Mouse (Mus musculus) myocyte (in vitro differentiated cells): ENCODE measurements around the gene Ugt1a7c. TPM values are rescaled to one million over a fixed set of nuclear protein-coding genes. Genes with fewer than 3 reads are reported as not detected.

Source experiments
- H3K27me3 ChIP-seq: one replicate; pipeline ENCODE4 v1.6.1; 2011; ENCODE audit not compliant: control insufficient read depth, insufficient read depth, insufficient read length
- H3K36me3 ChIP-seq: one replicate; pipeline ENCODE4 v1.6.1; 2011; ENCODE audit not compliant: control insufficient read depth, insufficient read depth
- H3K4me2 ChIP-seq: one replicate; pipeline ENCODE4 v1.6.1; 2011; ENCODE audit warnings: low read depth, control low read depth
- H3K4me3 ChIP-seq: one replicate; pipeline ENCODE4 v1.5.1; 2011; ENCODE audit warnings: mild to moderate bottlenecking, control low read depth, moderate library complexity
- H3K79me2 ChIP-seq: one replicate; pipeline ENCODE4 v1.6.1; 2011; ENCODE audit not compliant: control insufficient read depth, insufficient read depth
- H3ac ChIP-seq: one replicate; pipeline ENCODE4 v1.6.1; 2011; ENCODE audit not compliant: control insufficient read depth, insufficient read length
- CEBPB ChIP-seq: IDR thresholded peaks from 2 replicates; pipeline ENCODE4 v1.6.1; 2011; ENCODE audit warnings: mild to moderate bottlenecking, moderate library complexity; ENCODE audit not compliant: poor library complexity, insufficient read depth, severe bottlenecking
- E2F4 ChIP-seq: IDR thresholded peaks from one replicate; pipeline ENCODE4 v1.6.1; 2011; ENCODE audit warnings: mild to moderate bottlenecking, control low read depth, moderate library complexity; ENCODE audit not compliant: insufficient read depth
- MAX ChIP-seq: IDR thresholded peaks from one replicate; pipeline ENCODE4 v1.6.1; 2011; ENCODE audit warnings: low read depth, mild to moderate bottlenecking, control low read depth
- MYOD1 ChIP-seq, 3 experiments: IDR thresholded peaks; one replicate each; pipeline ENCODE4 v1.6.1; 2011; ENCODE audit warnings: control low read depth in 2 of 3, low read depth in 2 of 3, mild to moderate bottlenecking in 2 of 3, moderate library complexity in 1 of 3; ENCODE audit not compliant: insufficient read length in 2 of 3, control insufficient read depth in 1 of 3
- MYOG ChIP-seq, 3 experiments: IDR thresholded peaks; one replicate each; pipeline ENCODE4 v1.6.1; 2011; ENCODE audit warnings: control low read depth in 2 of 3, low read depth in 2 of 3, mild to moderate bottlenecking in 2 of 3; ENCODE audit not compliant: insufficient read length in 2 of 3, control insufficient read depth in 1 of 3, insufficient read depth in 1 of 3
- POLR2A ChIP-seq: IDR thresholded peaks from one replicate; pipeline ENCODE4 v1.6.1; 2011; ENCODE audit warnings: low read depth, mild to moderate bottlenecking, control low read depth, moderate library complexity; ENCODE audit not compliant: insufficient read length
- POLR2AphosphoS2 ChIP-seq: IDR thresholded peaks from one replicate; pipeline ENCODE4 v1.6.1; 2011; ENCODE audit warnings: low read depth, control low read depth; ENCODE audit not compliant: insufficient read length
- REST ChIP-seq: IDR thresholded peaks from one replicate; pipeline ENCODE4 v1.6.1; 2011; ENCODE audit warnings: mild to moderate bottlenecking, control low read depth, moderate library complexity; ENCODE audit not compliant: insufficient read depth, insufficient read length
- SRF ChIP-seq: IDR thresholded peaks from one replicate; pipeline ENCODE4 v1.6.1; 2011; ENCODE audit warnings: low read depth; ENCODE audit not compliant: control insufficient read depth, insufficient read length
- TCF12 ChIP-seq: IDR thresholded peaks from one replicate; pipeline ENCODE4 v1.6.1; 2011; ENCODE audit warnings: mild to moderate bottlenecking, control low read depth; ENCODE audit not compliant: poor library complexity, insufficient read depth, severe bottlenecking
- TCF3 ChIP-seq: IDR thresholded peaks from one replicate; pipeline ENCODE4 v1.6.1; 2011; ENCODE audit warnings: low read depth, control low read depth; ENCODE audit not compliant: insufficient read length
- USF1 ChIP-seq: IDR thresholded peaks from one replicate; pipeline ENCODE4 v1.6.1; 2011; ENCODE audit warnings: low read depth, mild to moderate bottlenecking, control low read depth, moderate library complexity
- polyA plus RNA-seq: library from polyadenylated mRNA; unstranded; fragments of >200 nt; fragmentation: generic; extraction: Trizol; gene quantifications from one replicate; pipeline ENCODE4 v1.2.1, GENCODE M21; 2012; ENCODE audit warnings: missing spikeins

Ugt1a7c gene
- polyA plus RNA-seq, 1 experiment, result 0.18 TPM

DNA sequence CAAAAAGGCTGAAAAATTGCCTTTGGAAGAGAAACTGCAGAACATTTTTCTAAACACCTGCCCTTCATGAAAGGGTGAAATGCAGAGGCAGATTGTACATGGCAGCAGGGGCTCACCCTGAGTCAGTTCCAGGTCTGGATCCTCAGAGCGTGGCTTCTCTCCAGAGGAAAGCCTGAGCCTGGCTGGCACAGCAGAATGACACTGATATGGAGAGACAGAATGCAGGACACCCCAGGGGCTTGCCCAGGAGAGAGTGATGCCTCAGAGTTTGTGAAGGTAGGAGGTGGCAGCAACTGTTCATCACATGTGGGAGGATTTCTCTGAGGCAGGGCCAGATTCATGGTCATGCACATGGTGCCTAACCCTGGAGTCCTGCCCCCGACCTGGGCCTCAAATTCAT lies 105.1 kb downstream of the Ugt1a7c start:
- no peaks in the 10 kb centered on the region for H3K36me3 ChIP-seq

DNA sequence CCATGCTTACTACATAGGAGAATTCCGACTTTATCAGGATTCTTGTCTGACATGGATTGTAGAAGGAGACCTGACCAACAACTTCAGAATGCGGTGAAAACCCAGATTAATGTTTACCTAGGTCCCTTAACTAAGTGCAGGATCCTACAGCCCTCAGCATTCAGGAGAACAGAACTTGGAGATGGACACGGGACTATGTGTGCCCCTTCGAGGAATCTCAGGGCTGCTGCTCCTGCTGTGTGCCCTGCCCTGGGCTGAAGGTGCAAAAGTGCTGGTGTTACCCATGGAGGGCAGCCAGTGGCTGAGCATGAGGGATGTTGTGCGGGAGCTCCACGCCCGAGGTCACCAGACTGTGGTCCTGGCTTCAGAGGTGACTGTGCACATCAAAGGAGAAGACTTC lies 105.6 kb downstream of the Ugt1a7c start, which contains the start of gene Ugt1a2:
Gene Ugt1a2 (plus strand): TSS at position 146 of the 400 bp plus-strand sequence.
- no peaks in the 10 kb centered on the region for H3K36me3 ChIP-seq
- H3K27me3 ChIP-seq, result peaks cover 22% of the 10 kb centered on the region
- no peaks in the 10 kb centered on the region for H3K79me2 ChIP-seq
- TF ChIP-seq CEBPB (no peak), MYOD1 (IDR thresholded peaks at IDR 0.05; ENCODE audit: control insufficient read depth in 1 of 3, insufficient read length in 2 of 3, low read depth in 2 of 3) (no peak), REST (no peak), TCF3 (no peak), SRF (no peak), USF1 (no peak), POLR2AphosphoS2 (no peak), MAX (no peak), MYOG (IDR thresholded peaks at IDR 0.05; ENCODE audit: control insufficient read depth in 1 of 3, insufficient read depth in 1 of 3, insufficient read length in 2 of 3, low read depth in 2 of 3) (no peak), E2F4 (no peak), TCF12 (no peak), POLR2A (no peak)
- no peak within 1 kb of the TSS for H3K4me3 ChIP-seq
- H3ac ChIP-seq, result no peak within 1 kb of the TSS
- H3K4me2 ChIP-seq, result no peak within 1 kb of the TSS

More for the DNA sequence above, 105.1 kb downstream of the Ugt1a7c start:
- H3ac ChIP-seq, result no peak overlapping the region
- no peak overlapping the region for H3K4me2 ChIP-seq
- H3K27me3 ChIP-seq, result peaks cover 18% of the 10 kb centered on the region
- no peak for TF ChIP-seq MYOG (IDR thresholded peaks at IDR 0.05; ENCODE audit: control insufficient read depth in 1 of 3, insufficient read depth in 1 of 3, insufficient read length in 2 of 3, low read depth in 2 of 3)
- no peak for TF ChIP-seq POLR2A
- no peak for TF ChIP-seq MYOD1 (IDR thresholded peaks at IDR 0.05; ENCODE audit: control insufficient read depth in 1 of 3, insufficient read length in 2 of 3, low read depth in 2 of 3)
- no peak for TF ChIP-seq CEBPB
- TF ChIP-seq REST, result no peak
- no peak for TF ChIP-seq POLR2AphosphoS2
- TF ChIP-seq TCF12, result no peak
- no peak for TF ChIP-seq USF1
- TF ChIP-seq TCF3, result no peak
- no peak for TF ChIP-seq SRF
- TF ChIP-seq MAX, result no peak
- TF ChIP-seq E2F4, result no peak
- H3K4me3 ChIP-seq, result no peak overlapping the region
- no peaks in the 10 kb centered on the region for H3K79me2 ChIP-seq

DNA sequence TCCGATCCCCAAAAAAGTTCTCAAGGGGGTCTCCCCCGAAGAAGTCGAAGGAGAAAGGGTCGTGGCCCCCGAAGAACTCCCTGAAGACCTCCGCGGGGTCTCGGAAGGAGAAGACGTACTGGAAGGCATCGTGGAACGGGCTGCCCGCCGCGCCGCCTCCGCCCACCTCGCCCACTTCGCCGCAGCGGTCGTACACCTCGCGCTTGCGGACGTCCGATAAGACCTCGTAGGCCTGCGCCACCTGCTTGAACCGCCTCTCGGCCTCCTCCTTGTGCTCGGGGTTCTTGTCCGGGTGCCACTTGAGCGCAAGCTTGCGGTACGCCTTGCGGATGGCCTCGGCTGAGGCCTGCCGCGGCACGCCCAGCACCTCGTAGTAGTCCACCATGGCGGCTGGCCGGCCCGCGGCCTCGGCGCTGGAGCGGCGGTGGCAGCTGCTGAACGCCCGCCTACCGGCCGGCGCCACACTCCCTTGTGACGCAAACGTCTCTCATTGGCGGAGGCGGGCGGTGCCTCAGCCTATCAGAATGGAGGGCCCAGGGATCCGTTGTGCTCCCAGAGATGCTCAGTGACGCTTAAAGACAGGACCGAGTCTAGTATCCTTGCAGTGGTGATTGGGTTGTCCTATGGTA lies 110.5 kb downstream of the Ugt1a7c start, which contains the start of gene Dnajb3:
Gene Dnajb3 (minus strand): TSS at position 489 of the 629 bp plus-strand sequence.
- Histone ChIP-seq H3K4me3 (no peak within 1 kb of the TSS), H3K4me2 (no peak within 1 kb of the TSS), H3K79me2 (no peaks in the 10 kb centered on the region), H3ac (no peak within 1 kb of the TSS), H3K36me3 (no peaks in the 10 kb centered on the region), H3K27me3 (peaks cover 11% of the 10 kb centered on the region)
- TF ChIP-seq TCF3, result no peak
- no peak for TF ChIP-seq USF1
- TF ChIP-seq REST, result no peak
- no peak for TF ChIP-seq MYOG (IDR thresholded peaks at IDR 0.05; ENCODE audit: control insufficient read depth in 1 of 3, insufficient read depth in 1 of 3, insufficient read length in 2 of 3, low read depth in 2 of 3)
- TF ChIP-seq MAX, result no peak
- TF ChIP-seq MYOD1 (IDR thresholded peaks at IDR 0.05; ENCODE audit: control insufficient read depth in 1 of 3, insufficient read length in 2 of 3, low read depth in 2 of 3), result no peak
- no peak for TF ChIP-seq CEBPB
- no peak for TF ChIP-seq E2F4
- no peak for TF ChIP-seq SRF
- TF ChIP-seq TCF12, result no peak

DNA sequence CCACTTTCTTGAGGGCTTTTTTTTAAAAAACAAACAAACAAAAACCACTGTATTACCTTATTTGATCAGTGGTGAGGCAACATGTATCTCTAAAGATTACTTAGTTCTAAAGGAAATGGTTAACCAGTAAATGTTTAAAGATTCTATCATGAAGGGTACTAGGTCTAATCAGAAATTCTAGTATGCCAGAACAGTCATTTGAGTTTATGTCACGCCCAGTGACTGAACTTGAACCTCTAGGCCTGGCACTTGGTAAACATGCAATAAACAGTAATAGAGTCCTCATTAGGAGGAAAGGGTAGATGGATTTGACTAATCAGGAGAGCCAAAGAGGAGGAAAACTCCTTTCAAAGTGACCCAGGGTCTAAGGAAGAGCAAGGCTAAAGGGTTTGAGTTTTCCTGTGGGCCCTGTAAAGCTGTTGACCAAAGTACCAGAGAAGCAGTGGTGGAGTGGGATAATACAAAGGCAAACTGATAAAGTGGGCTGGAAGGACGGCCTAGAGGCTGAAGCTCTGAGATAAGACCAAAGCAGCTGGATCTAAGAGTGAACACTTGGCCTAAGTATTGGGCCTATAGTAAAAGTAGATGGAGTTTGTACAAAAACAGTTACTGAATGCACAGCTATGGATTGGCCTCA lies 112.1 kb downstream of the Ugt1a7c start:
- TF ChIP-seq MYOD1 (IDR thresholded peaks at IDR 0.05; ENCODE audit: control insufficient read depth in 1 of 3, insufficient read length in 2 of 3, low read depth in 2 of 3) (no peak), POLR2A (no peak), CEBPB (no peak), MYOG (IDR thresholded peaks at IDR 0.05; ENCODE audit: control insufficient read depth in 1 of 3, insufficient read depth in 1 of 3, insufficient read length in 2 of 3, low read depth in 2 of 3) (no peak), TCF12 (no peak), SRF (no peak), REST (no peak), MAX (no peak), USF1 (no peak), POLR2AphosphoS2 (no peak), E2F4 (no peak), TCF3 (no peak)
- no peak overlapping the region for H3ac ChIP-seq
- H3K27me3 ChIP-seq, result peaks cover 7% of the 10 kb centered on the region
- H3K4me2 ChIP-seq, result no peak overlapping the region
- no peak overlapping the region for H3K4me3 ChIP-seq
- no peaks in the 10 kb centered on the region for H3K36me3 ChIP-seq
- no peaks in the 10 kb centered on the region for H3K79me2 ChIP-seq
